Mouse (Mus musculus) forebrain, embryonic 16.5 days (tissue): ENCODE data around the gene Tmsb15l. TPM values are rescaled to one million over a fixed set of nuclear protein-coding genes. Genes with fewer than 3 reads are reported as not detected.

Experiments
- ATAC-seq: fragments of 200-750 bp; cut with Nextera tagmentation; 2 replicates; pipeline ENCODE4 v1.8.0; 2017; ENCODE audit warnings: mild to moderate bottlenecking, moderate library complexity
- H3K27ac ChIP-seq: fragments of 300-500 bp; sonication (generic); 2 replicates; pipeline ENCODE4 v1.5.1; 2014; ENCODE audit warnings: low read length, control low read depth
- H3K27me3 ChIP-seq: fragments of 300-500 bp; sonication (generic); replicated peaks from 2 replicates; pipeline ENCODE4 v1.6.1; 2014; ENCODE audit warnings: low read length; ENCODE audit not compliant: control insufficient read depth, insufficient read depth
- H3K36me3 ChIP-seq: fragments of 300-500 bp; sonication (generic); 2 replicates; pipeline ENCODE4 v1.6.1; 2014; ENCODE audit not compliant: control insufficient read depth, insufficient read depth
- H3K4me1 ChIP-seq: fragments of 300-500 bp; sonication (generic); replicated peaks from 2 replicates; pipeline ENCODE4 v1.6.1; 2014; ENCODE audit warnings: low read length; ENCODE audit not compliant: control insufficient read depth, insufficient read depth
- H3K4me2 ChIP-seq: fragments of 300-500 bp; sonication (generic); 2 replicates; pipeline ENCODE4 v1.6.1; 2014; ENCODE audit warnings: mild to moderate bottlenecking, low read length, control low read depth
- H3K4me3 ChIP-seq: fragments of 300-500 bp; sonication (generic); replicated peaks from 2 replicates; pipeline ENCODE4 v1.5.1; 2014; ENCODE audit warnings: mild to moderate bottlenecking, low read length, control low read depth
- H3K9ac ChIP-seq: fragments of 300-500 bp; sonication (generic); replicated peaks from 2 replicates; pipeline ENCODE4 v1.6.1; 2014; ENCODE audit warnings: low read depth, low read length, control low read depth
- H3K9me3 ChIP-seq: fragments of 300-500 bp; sonication (generic); 2 replicates; pipeline ENCODE4 v1.6.1; 2016; ENCODE audit warnings: low read length; ENCODE audit not compliant: control insufficient read depth
- WGBS: fragments of 180-500 bp; shearing (Covaris S2); extraction: QIAGEN DNeasy Blood & Tissue Kit; methylation state at CpG from one replicate; pipeline ENCODE4 v1.1.7; 2014; 5-methylcytosine and 5-hydroxymethylcytosine counted together
- polyA plus RNA-seq: library from polyadenylated mRNA; unstranded; fragments of >200 nt; fragmentation: Nextera tagmentation; extraction: Ambion mirVana; gene quantifications from 2 replicates; pipeline ENCODE4 v1.2.1, GENCODE M21; 2015

Tmsb15l gene
- 7.6 and 11.0 TPM in 2 replicates for polyA plus RNA-seq

- peak; percentile 100 for ATAC-seq
- Histone ChIP-seq H3K27me3 (no peaks in the 10 kb centered on the region), H3K4me1 (no peaks in the 10 kb centered on the region), H3K4me2 (peak within 1 kb of the TSS; percentile 60), H3K4me3 (peak within 1 kb of the TSS; percentile 52), H3K9ac (peak within 1 kb of the TSS; percentile 61), H3K27ac (no peak within 1 kb of the TSS), H3K9me3 (no peaks in the 10 kb centered on the region), H3K36me3 (no peaks in the 10 kb centered on the region)
- WGBS = 26% methylated on average over 15 of the region's 15 CpGs
Observed at GRCm38 (mm10) chrX:136976424-136977084, at the start of gene Tmsb15l, which contains the start of gene Tmsb15b1. TSS of gene Tmsb15l (minus strand) at chrX:136976869. TSS of gene Tmsb15b1 (minus strand) at chrX:136976874.

DNA sequence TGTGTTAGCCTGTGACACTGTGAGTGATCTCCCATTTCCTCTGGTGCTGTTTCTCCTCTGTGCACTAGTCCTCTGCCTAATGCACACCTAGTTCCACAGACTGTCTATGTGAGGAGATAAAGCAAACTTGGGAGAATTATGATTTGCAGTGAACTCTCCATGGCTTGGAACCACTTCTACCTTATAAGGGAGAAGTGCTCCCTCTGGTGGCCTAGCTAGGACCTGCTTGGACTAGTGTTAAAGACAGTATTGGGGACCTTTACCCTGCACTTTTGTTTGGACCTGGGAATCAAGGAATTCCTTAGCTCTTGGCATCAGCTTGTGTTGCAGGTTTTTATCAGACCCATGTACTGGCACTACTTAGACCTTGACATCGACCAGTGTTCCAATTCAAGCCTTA, 42.6 kb upstream of the Tmsb15l start:
- Histone ChIP-seq H3K4me1 (no peaks in the 10 kb centered on the region), H3K4me2 (no peak overlapping the region), H3K36me3 (no peaks in the 10 kb centered on the region), H3K4me3 (no peak overlapping the region), H3K9ac (no peak overlapping the region), H3K27ac (no peak overlapping the region), H3K27me3 (no peaks in the 10 kb centered on the region), H3K9me3 (no peaks in the 10 kb centered on the region)
- 33% methylated on average over 1 of the region's 1 CpGs for WGBS
- peak; percentile 59 for ATAC-seq

DNA sequence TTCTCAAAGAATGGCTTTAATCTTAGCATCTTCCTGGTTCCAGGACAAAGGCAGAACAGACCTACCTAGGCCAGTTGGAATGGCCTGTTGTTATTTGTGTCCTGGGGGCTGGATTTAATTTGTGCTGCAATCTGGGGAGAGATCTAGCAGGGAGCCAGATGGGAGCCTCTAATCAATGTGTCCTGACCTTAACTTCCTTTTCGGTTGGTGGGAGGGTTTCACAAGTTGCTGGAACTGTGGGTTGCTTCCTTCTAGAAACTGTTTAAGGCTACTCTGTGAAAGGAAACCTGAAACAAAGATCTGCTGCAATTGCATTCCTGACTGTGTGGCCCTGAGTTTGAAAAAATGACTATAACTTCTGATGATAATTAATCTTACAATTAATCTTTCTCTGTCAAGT, 41.0 kb upstream of the Tmsb15l start:
- H3K4me3 ChIP-seq = no peak overlapping the region
- H3K9ac ChIP-seq = no peak overlapping the region
- H3K27me3 ChIP-seq = no peaks in the 10 kb centered on the region
- no peaks in the 10 kb centered on the region for H3K4me1 ChIP-seq
- no peaks in the 10 kb centered on the region for H3K9me3 ChIP-seq
- WGBS = 79% methylated on average over 1 of the region's 1 CpGs
- no peak overlapping the region for H3K4me2 ChIP-seq
- no peaks in the 10 kb centered on the region for H3K36me3 ChIP-seq
- H3K27ac ChIP-seq = no peak overlapping the region
- ATAC-seq = no peak

GRCm38 (mm10) chrX:137015099-137015709, 38.5 kb upstream of the Tmsb15l start:
- no peak overlapping the region for H3K27ac ChIP-seq
- peak; percentile 77; the same call in 1 of the 2 replicates for ATAC-seq
- H3K36me3 ChIP-seq = no peaks in the 10 kb centered on the region
- no peak overlapping the region for H3K4me3 ChIP-seq
- H3K4me1 ChIP-seq = no peaks in the 10 kb centered on the region
- no peak overlapping the region for H3K4me2 ChIP-seq
- no peak overlapping the region for H3K9ac ChIP-seq
- H3K27me3 ChIP-seq = no peaks in the 10 kb centered on the region
- 56% methylated on average over 6 of the region's 6 CpGs for WGBS
- H3K9me3 ChIP-seq = no peaks in the 10 kb centered on the region

DNA sequence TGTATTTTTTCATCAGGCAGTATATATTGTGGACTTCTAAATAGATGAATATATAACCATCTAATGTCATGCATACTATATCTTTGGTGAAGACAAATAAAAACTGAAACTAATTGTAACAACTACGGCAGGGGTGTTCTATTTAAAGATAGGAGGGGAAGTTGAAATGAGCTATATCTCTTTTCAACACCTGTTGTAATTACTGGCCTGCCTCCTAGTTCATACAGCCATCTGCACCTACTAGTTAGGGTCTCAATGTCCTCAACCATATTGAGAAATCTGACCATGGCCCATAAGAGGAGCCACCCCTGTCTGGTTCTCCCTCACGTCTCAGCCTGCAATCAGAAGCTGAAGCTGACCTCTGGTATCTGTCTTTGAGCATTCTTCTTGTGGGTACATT, 19.6 kb upstream of the Tmsb15l start:
- 84% methylated on average over 2 of the region's 2 CpGs for WGBS
- no peaks in the 10 kb centered on the region for H3K36me3 ChIP-seq
- no peak overlapping the region for H3K4me3 ChIP-seq
- no peak overlapping the region for H3K4me2 ChIP-seq
- H3K9me3 ChIP-seq = no peaks in the 10 kb centered on the region
- H3K27ac ChIP-seq = no peak overlapping the region
- peaks cover 14% of the 10 kb centered on the region for H3K4me1 ChIP-seq
- H3K9ac ChIP-seq = no peak overlapping the region
- H3K27me3 ChIP-seq = no peaks in the 10 kb centered on the region
- ATAC-seq = no peak

DNA sequence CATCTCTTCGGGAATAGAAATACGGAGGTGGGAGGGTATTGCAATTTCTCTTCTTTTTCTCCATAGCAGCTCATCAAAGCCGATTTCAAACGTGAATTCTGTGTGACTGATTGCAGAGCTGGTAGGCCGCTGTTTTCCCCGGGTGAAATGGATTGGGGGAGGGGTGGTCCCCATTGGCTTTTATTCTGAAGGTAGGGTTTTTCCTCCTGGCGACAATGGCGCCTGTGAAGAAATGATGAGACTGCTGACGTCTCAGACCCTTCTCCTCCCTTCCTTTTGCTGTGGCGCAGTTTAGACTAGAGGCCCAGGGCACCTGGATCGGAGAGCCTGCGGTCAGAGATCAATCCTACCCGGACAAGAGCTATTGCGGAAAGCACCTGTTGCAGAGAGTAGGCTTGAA, 17.0 kb upstream of the Tmsb15l start:
- no peak for ATAC-seq
- Histone ChIP-seq H3K9me3 (no peaks in the 10 kb centered on the region), H3K4me2 (peak overlapping the region; percentile 60), H3K9ac (peak overlapping the region; percentile 73), H3K4me1 (peaks cover 14% of the 10 kb centered on the region), H3K27ac (peak overlapping the region; percentile 92), H3K27me3 (no peaks in the 10 kb centered on the region), H3K4me3 (peak overlapping the region; percentile 63), H3K36me3 (no peaks in the 10 kb centered on the region)
- WGBS = 30% methylated on average over 14 of the region's 14 CpGs

DNA sequence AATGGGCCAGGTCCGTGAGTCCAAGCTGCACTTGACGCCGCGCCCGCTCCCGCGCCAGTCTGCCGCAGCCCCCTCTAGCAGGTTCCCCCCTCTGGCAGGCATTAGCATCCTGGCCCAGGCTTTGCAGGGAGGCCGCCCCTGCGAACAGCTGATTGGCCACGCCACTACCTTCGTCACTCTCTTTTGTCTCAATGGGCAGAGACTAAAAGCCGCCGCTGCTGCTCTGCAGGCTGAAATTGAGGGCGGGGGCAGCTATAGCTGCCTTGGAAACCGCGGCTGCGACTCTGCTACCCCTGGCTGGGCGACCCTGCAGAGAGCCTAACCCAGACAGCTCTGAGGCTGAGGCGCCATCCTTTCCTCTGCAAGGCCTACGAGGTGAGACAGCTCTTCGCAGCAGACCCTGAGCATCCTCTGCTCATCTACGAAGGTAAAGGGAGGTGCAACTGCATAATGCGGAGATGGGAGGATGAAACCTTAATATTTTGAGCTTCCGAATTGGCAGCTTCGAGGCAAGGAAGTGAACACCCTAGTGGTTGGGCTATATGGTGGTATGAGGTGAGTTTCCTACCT, 16.4 kb upstream of the Tmsb15l start, which contains the start of gene Zcchc18:
TSS of gene Zcchc18 (plus strand) at position 178 of the 570 bp plus-strand sequence.
- peaks cover 14% of the 10 kb centered on the region for H3K4me1 ChIP-seq

GRCm38 (mm10) chrX:136992191-136992965, 15.7 kb upstream of the Tmsb15l start:
- WGBS = 14% methylated on average over 19 of the region's 19 CpGs
- H3K36me3 ChIP-seq = no peaks in the 10 kb centered on the region

More for the DNA sequence above, 16.4 kb upstream of the Tmsb15l start, which contains the start of gene Zcchc18:
- Histone ChIP-seq H3K9me3 (no peaks in the 10 kb centered on the region), H3K27ac (peak within 1 kb of the TSS; percentile 92), H3K36me3 (no peaks in the 10 kb centered on the region), H3K4me2 (peak within 1 kb of the TSS; percentile 60), H3K9ac (peak within 1 kb of the TSS; percentile 73), H3K4me3 (peak within 1 kb of the TSS; percentile 63), H3K27me3 (no peaks in the 10 kb centered on the region)
- ATAC-seq = peak; percentile 99
- 20% methylated on average over 26 of the region's 26 CpGs for WGBS

GRCm38 (mm10) chrX:136991274-136991673, 14.6 kb upstream of the Tmsb15l start:
- Histone ChIP-seq H3K4me2 (no peak overlapping the region; the same call in 1 of the 2 replicates), H3K27me3 (no peaks in the 10 kb centered on the region), H3K9me3 (no peaks in the 10 kb centered on the region), H3K27ac (no peak overlapping the region), H3K9ac (no peak overlapping the region), H3K36me3 (no peaks in the 10 kb centered on the region), H3K4me3 (no peak overlapping the region), H3K4me1 (peaks cover 14% of the 10 kb centered on the region)
- 63% methylated on average over 2 of the region's 2 CpGs for WGBS
- no peak for ATAC-seq

More at GRCm38 (mm10) chrX:136992191-136992965, 15.7 kb upstream of the Tmsb15l start:
- Histone ChIP-seq H3K9ac (peak overlapping the region; percentile 73), H3K4me2 (peak overlapping the region; percentile 60), H3K27me3 (no peaks in the 10 kb centered on the region), H3K9me3 (no peaks in the 10 kb centered on the region), H3K4me1 (peaks cover 14% of the 10 kb centered on the region), H3K27ac (peak overlapping the region; percentile 79), H3K4me3 (peak overlapping the region; percentile 63)
- peak; percentile 57 for ATAC-seq
